Mouse (Mus musculus): Measurements from ENCODE around the gene Smim7. TPM values are rescaled to one million over a fixed set of nuclear protein-coding genes. Genes with fewer than 3 reads are reported as not detected.

The Smim7 gene
- 92.7 and 120 TPM in 2 replicates for polyA plus RNA-seq (2012; ENCODE audit: insufficient read depth, insufficient read length, missing spikeins)

DNA sequence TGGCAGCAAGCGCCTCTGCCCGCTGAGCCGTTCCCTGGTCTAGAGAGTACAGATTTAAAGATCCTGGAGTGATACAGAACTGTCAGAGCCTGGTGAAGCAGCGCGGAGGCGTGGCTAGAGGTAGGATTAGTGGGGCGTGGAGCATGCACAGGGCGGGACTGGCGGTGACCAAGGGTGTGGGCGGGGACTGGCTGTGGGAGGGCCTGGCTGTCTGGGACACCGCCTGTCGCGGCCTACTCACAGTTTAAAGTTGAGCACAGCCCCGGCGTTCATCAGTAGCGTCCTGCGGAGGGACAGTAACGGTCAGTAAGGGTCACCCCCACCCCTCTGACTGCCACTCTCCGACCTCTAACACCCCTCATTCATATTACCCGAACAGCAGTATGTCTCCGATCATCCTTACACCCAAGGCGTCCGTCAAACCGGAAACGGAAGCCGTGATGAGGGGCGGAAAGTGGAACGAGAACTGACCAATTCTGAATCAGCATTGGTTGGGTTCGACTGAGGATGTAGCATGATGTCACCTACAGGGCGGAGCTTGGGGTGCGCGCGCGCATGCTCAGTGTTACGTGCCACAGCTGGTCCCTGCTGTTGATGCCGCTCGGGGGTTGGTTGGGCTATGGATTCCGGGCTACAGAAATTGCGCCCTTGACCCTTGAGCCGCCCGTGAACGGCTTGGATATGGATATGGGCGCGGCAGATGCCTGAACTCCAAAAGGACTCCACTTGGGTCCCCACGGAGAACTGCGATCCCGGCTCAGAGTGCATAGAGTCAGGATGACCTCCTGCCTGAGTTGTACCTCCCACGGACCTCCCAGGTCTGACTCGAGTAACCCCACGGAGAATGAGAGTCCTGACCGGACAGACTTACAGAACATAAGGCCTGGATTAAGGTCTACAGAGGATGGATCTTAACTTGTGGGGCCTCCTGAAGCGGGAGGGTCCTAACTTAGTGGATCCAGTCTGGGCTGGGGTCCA is at the start of gene Smim7:
Gene Smim7, minus strand, starts transcription at position 456 of the 978 bp plus-strand sequence.
- Histone ChIP-seq H3K27ac (replicated peaks; ENCODE audit: low read depth, low read length) (peak within 1 kb of the TSS; percentile 97), H3K4me3 (ENCODE audit: insufficient read depth, low read depth, low read length) (peak within 1 kb of the TSS; percentile 83), H3K4me1 (ENCODE audit: control insufficient read depth, insufficient read depth, insufficient read length, low read length) (peaks cover 10% of the 10 kb centered on the region)

DNA sequence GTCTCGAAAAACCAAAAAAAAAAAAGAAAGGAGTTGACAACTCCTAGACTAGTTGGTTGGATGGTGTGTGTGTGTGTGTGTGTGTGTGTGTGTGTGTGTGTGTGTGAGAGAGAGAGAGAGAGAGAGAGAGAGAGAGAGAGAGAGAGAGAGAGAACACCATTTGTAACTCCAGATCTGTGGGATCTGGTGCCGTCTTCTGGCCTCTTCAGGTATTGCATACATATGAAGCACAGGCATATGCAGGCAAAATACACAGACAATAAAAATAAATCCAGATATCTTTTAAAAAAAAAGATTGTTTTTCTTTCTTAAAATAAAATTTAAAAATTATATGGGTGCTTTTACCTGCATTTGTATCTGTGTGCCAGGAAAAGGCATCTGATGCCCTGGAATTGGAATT is 19.3 kb upstream of the Smim7 start:
- Histone ChIP-seq H3K27ac (replicated peaks; ENCODE audit: low read depth, low read length) (no peak overlapping the region), H3K4me1 (ENCODE audit: control insufficient read depth, insufficient read depth, insufficient read length, low read length) (no peaks in the 10 kb centered on the region), H3K4me3 (ENCODE audit: insufficient read depth, low read depth, low read length) (no peak overlapping the region)

DNA sequence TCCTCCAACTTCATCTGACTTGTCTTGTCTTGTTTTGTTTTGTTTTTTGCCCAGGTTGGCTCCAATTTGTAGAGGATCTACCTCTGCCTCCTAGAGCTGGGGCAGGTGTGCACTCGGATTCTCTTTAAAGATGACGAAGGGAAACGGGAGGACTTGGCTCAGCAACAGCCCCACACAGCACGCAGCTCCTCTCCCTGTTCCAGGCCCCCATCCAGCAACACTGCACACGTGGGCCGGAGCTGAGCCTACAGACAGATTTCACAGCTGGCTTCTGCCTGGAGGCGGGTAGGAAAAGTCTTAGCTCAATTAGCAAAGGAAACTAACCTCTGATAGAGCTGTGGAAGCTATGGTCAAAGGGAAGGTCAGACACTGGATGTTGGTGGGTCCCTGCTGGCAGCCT is 18.4 kb upstream of the Smim7 start:
- H3K27ac ChIP-seq (replicated peaks; ENCODE audit: low read depth, low read length) = no peak overlapping the region
- no peaks in the 10 kb centered on the region for H3K4me1 ChIP-seq (ENCODE audit: control insufficient read depth, insufficient read depth, insufficient read length, low read length)
- H3K4me3 ChIP-seq (ENCODE audit: insufficient read depth, low read depth, low read length) = no peak overlapping the region

- Histone ChIP-seq H3K4me1 (ENCODE audit: control insufficient read depth, insufficient read depth, insufficient read length, low read length) (no peaks in the 10 kb centered on the region), H3K27ac (replicated peaks; ENCODE audit: low read depth, low read length) (no peak overlapping the region), H3K4me3 (ENCODE audit: insufficient read depth, low read depth, low read length) (no peak overlapping the region)
Measured at GRCm38 (mm10) chr8:72588865-72589264, 18.0 kb upstream of the Smim7 start.

DNA sequence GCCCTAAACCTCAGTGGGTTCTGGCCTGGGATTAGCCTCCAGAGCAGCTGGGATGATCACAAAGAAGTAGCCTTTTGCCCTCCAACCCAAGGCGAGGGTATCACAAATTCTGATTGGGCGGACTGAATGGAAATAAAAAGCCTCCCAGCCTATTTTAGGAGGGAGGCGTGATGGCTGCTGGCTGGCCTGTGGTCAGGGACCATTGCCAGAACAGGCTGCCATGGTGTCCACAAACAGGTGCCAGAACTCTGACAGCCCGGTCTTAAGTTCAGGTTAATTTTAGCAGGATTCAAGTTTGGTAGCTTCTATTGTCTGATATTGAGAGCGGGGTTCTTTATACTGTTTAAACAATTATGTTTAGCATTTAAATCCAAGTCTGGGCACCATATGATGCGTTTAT is 16.9 kb upstream of the Smim7 start:
- no peak overlapping the region for H3K27ac ChIP-seq (replicated peaks; ENCODE audit: low read depth, low read length)
- H3K4me3 ChIP-seq (ENCODE audit: insufficient read depth, low read depth, low read length) = no peak overlapping the region
- no peaks in the 10 kb centered on the region for H3K4me1 ChIP-seq (ENCODE audit: control insufficient read depth, insufficient read depth, insufficient read length, low read length)

DNA sequence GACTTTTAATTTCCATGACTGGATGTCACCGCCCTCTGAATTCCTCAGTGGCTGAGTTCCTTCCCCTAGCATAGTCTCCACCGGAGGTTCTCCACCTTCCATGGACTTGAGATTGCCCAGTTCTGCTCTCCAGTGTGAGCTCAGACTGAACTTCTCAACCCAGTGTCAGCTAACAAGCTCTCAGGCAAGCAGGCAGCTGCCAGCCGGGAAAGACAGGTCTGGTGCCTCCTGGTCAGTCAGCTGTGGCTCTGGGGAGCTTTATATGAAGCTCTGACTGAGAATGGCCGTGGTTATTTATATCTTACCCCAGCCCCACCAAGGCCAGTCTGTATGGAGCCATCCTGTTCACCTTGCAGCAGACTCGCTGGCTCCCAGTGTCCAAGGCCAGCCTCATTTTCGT is 13.5 kb upstream of the Smim7 start:
- H3K4me3 ChIP-seq (ENCODE audit: insufficient read depth, low read depth, low read length) = no peak overlapping the region
- no peaks in the 10 kb centered on the region for H3K4me1 ChIP-seq (ENCODE audit: control insufficient read depth, insufficient read depth, insufficient read length, low read length)
- H3K27ac ChIP-seq (replicated peaks; ENCODE audit: low read depth, low read length) = no peak overlapping the region

- Histone ChIP-seq H3K27ac (replicated peaks; ENCODE audit: low read depth, low read length) (0 out of 2 replicates have a peak overlapping the region, but pooled peaks have one; percentile 2), H3K4me1 (ENCODE audit: control insufficient read depth, insufficient read depth, insufficient read length, low read length) (no peaks in the 10 kb centered on the region), H3K4me3 (ENCODE audit: insufficient read depth, low read depth, low read length) (no peak overlapping the region)
Measured at GRCm38 (mm10) chr8:72583056-72583771, 12.3 kb upstream of the Smim7 start.

GRCm38 (mm10) chr8:72579374-72579773 is 8.5 kb upstream of the Smim7 start:
- H3K4me1 ChIP-seq (ENCODE audit: control insufficient read depth, insufficient read depth, insufficient read length, low read length) = no peaks in the 10 kb centered on the region
- no peak overlapping the region for H3K27ac ChIP-seq (replicated peaks; ENCODE audit: low read depth, low read length)
- H3K4me3 ChIP-seq (ENCODE audit: insufficient read depth, low read depth, low read length) = no peak overlapping the region

DNA sequence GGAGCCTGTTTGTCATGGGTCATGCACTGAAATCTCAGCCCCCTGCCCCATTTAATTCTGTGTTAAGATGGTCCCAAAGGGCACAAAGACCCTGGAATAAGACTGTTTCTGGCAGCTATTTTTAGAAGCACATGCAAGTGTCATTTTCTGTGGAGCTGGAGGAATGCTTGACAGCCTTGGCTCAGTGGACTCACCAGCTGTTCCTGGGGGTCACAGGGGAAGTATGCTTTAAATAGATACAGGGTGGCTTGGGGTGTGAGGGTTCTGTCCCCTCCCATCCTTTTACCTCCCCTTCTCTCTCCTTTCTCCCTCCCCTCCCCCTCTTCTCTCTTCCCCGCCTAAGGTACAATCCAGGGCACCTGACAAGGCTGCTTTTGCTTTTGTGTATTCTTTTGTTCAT is 7.1 kb upstream of the Smim7 start:
- Histone ChIP-seq H3K4me3 (ENCODE audit: insufficient read depth, low read depth, low read length) (no peak overlapping the region), H3K27ac (replicated peaks; ENCODE audit: low read depth, low read length) (no peak overlapping the region), H3K4me1 (ENCODE audit: control insufficient read depth, insufficient read depth, insufficient read length, low read length) (no peaks in the 10 kb centered on the region)

DNA sequence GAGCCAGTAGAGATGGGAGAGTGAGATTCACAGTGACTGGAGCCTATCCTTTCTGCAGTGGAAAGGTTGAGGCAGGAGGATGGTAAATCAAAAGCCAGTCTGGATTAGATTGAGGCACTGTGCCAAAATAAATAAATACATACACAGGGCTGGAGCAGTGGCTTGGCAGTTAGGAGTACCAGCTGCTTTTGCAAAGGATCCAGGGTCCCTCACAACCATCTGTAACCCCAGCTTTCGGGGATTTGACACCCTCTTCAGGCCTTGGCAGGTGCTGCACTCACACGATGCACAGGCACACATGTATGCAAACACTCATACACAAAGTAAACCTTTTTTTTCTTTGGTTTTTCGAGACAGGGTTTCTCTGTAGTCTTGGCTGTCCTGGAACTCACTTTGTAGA is 6.4 kb upstream of the Smim7 start:
- no peak overlapping the region for H3K27ac ChIP-seq (replicated peaks; ENCODE audit: low read depth, low read length)
- peaks cover 4% of the 10 kb centered on the region; the same call in 1 of the 2 replicates for H3K4me1 ChIP-seq (ENCODE audit: control insufficient read depth, insufficient read depth, insufficient read length, low read length)
- no peak overlapping the region for H3K4me3 ChIP-seq (ENCODE audit: insufficient read depth, low read depth, low read length)

DNA sequence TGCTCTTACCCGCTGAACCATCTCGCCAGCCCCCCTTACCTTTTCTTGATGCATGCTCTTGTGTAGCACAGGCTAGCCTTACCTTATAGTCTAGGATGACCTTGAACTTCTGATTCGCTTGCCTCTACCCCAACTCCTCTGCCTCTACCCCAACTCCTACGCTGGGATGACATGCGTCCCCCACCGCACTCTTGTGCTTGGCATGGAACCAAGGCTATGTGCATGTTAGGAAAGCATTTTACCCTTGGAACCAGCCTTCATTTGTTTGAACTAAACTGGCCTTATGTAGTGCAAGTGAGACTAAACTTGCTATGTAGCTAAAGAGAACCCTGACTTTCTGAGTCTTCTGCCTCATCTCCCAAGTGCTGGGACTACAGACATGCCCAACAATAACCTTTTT is 5.0 kb upstream of the Smim7 start:
- Histone ChIP-seq H3K4me1 (ENCODE audit: control insufficient read depth, insufficient read depth, insufficient read length, low read length) (peaks cover 7% of the 10 kb centered on the region; the same call in 1 of the 2 replicates), H3K27ac (replicated peaks; ENCODE audit: low read depth, low read length) (no peak overlapping the region), H3K4me3 (ENCODE audit: insufficient read depth, low read depth, low read length) (no peak overlapping the region)

- Histone ChIP-seq H3K4me3 (ENCODE audit: insufficient read depth, low read depth, low read length) (no peak overlapping the region), H3K27ac (replicated peaks; ENCODE audit: low read depth, low read length) (no peak overlapping the region), H3K4me1 (ENCODE audit: control insufficient read depth, insufficient read depth, insufficient read length, low read length) (peaks cover 10% of the 10 kb centered on the region)
Measured at GRCm38 (mm10) chr8:72573450-72573849, 2.6 kb upstream of the Smim7 start.

GRCm38 (mm10) chr8:72572507-72572906 is 1.6 kb upstream of the Smim7 start:
- peak overlapping the region; percentile 73 for H3K4me3 ChIP-seq (ENCODE audit: insufficient read depth, low read depth, low read length)
- peaks cover 10% of the 10 kb centered on the region for H3K4me1 ChIP-seq (ENCODE audit: control insufficient read depth, insufficient read depth, insufficient read length, low read length)
- H3K27ac ChIP-seq (replicated peaks; ENCODE audit: low read depth, low read length) = no peak overlapping the region

GRCm38 (mm10) chr8:72571611-72572473 is 954 bp upstream of the Smim7 start, which contains the start of gene Tmem38a:
Gene Tmem38a (plus strand): TSS chr8:72572055.
- Histone ChIP-seq H3K27ac (replicated peaks; ENCODE audit: low read depth, low read length) (peak within 1 kb of the TSS; percentile 97), H3K4me3 (ENCODE audit: insufficient read depth, low read depth, low read length) (peak within 1 kb of the TSS; percentile 83), H3K4me1 (ENCODE audit: control insufficient read depth, insufficient read depth, insufficient read length, low read length) (peaks cover 10% of the 10 kb centered on the region)
